Mouse (Mus musculus) gastrocnemius, postnatal 36 days (tissue): Measurements from ENCODE around the gene Akr1c21. TPM values are rescaled to one million over a fixed set of nuclear protein-coding genes. Genes with fewer than 3 reads are reported as not detected.
A peak's percentile ranks its signal among the peaks of the same experiment; 100 is the strongest.
"Not testable (repeated sequence)": the region's sequence is repeated elsewhere in the genome, so short reads cannot be mapped to it uniquely, and the experiment has no call there.

Experiments
- DNase-seq, 2 experiments: peaks; one replicate each; pipeline ENCODE4 v3.0.0; 2022
- intact Hi-C: fragments of 180-260 bp; cut with DNase I; formaldehyde crosslinking; loops from one replicate; pipeline ENCODE4 v1.15.1; 2025
- long read RNA-seq, 2 experiments: library from polyadenylated mRNA; stranded (forward); transcript quantifications; one replicate each; pipeline ENCODE4 v2.0.0; 2021
- total RNA-seq, 2 experiments: library from RNA; stranded (reverse); gene quantifications; 2 replicates each; pipeline ENCODE4 v1.2.3; 2021

The Akr1c21 gene
- total RNA-seq = not detected
- long read RNA-seq, experiment 1 = 0 reads
- long read RNA-seq, experiment 2 = 0 reads

DNA sequence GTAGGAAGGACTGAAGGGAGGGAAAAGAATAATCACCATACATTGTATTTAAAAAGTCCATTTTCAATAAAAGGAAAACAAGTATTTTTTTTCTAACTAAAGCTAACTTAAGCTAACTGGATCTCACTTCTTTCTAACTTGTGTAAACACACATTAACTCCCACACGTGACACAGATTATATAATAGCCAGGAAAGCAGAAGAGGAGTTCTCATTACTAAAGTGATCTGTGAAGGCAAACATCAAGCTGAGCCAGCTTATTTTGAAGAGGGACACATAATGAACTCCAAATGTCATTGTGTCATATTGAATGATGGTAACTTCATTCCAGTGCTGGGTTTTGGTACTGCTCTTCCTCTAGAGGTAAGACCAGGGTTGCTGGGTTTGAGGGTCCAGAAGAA lies at the start of gene Akr1c21:
Gene Akr1c21, plus strand, starts transcription at position 205 of the 400 bp plus-strand sequence.
- intact Hi-C loops = no loop called here
- no peak for DNase-seq

DNA sequence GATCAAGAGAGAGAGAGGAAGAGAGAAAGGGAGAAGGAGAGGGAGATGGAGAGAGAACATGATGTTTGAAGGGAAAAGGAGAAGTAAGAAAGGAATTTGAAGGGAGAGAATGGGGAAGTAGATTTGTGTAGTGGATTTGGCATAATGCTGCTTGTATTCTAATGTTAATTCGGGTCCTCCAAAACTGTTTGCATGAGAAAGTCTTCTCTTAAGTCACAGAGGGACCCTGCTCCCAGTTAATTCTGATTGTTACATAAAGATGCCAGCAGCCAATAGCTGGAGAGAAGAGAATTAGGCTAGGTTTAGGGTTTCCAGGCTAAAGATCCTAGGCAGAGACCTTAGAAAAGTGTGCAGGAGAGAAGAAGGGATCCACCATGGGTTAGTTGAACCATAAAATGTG lies 14.7 kb upstream of the Akr1c21 start:
- intact Hi-C loops = no loop called here
- DNase-seq = no peak

DNA sequence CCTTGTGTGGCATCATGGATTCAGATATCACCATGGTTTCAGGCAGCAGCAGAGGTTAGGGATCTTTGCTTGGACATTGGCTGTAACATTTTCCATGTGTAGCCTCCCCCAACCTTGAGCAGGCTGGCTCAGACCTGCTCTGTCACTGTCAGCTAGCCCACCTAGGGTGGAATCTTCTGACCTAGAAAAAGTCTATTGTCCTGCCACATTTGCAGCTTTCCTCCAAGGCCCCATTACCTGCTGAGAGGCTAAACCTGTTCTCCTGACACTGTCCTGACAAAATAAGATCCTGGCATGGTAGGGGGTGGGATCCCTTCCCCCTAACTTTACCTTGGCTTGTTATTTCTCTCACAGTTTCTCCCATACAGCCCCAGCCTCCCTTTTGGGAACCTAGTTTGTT lies 13.4 kb upstream of the Akr1c21 start:
- intact Hi-C loops = no loop called here

GRCm38 (mm10) chr13:4565996-4566395 lies 7.9 kb upstream of the Akr1c21 start:
- intact Hi-C loops = no loop called here
- no peak for DNase-seq

More for the DNA sequence above, 13.4 kb upstream of the Akr1c21 start:
- DNase-seq = no peak

GRCm38 (mm10) chr13:4576921-4577320 lies 3.0 kb downstream of the Akr1c21 start:
- intact Hi-C loops = no loop called here
- no peak for DNase-seq

GRCm38 (mm10) chr13:4603431-4603830 lies 29.6 kb downstream of the Akr1c21 start:
- intact Hi-C loops = not testable (repeated sequence)

GRCm38 (mm10) chr13:4606821-4607220 lies 32.9 kb downstream of the Akr1c21 start:
- DNase-seq = no peak
- intact Hi-C loops = no loop called here

More at GRCm38 (mm10) chr13:4603431-4603830, 29.6 kb downstream of the Akr1c21 start:
- not testable (repeated sequence) for DNase-seq

DNA sequence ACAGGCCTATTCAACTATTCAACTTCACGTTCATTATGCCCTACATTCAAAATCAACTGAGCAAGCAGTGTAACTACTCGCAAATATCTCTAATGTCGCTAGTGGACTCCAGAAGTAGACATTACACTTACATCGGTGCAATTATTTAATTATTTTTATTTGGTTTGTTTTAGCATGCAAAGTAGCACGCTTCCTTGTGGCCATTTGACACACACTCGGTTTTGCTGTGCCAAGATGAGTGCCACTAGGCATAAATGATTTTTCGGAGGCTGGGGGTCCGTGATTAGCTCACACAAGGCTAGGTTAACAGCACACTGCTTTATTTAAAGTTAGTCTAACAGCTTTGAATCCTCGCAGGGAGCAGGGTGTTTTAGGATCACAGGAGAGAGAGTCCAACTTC lies 34.7 kb downstream of the Akr1c21 start:
- intact Hi-C loops = no loop called here
- no peak for DNase-seq

GRCm38 (mm10) chr13:4608961-4609409 lies 35.1 kb downstream of the Akr1c21 start, which contains the start of gene Akr1e1:
Gene Akr1e1 (minus strand): TSS chr13:4609174.
- DNase-seq = peak; percentile 73 to 82
- intact Hi-C loops = no loop called here

- intact Hi-C loops = no loop called here
- DNase-seq = no peak
Measured at GRCm38 (mm10) chr13:4610902-4611301, 37.0 kb downstream of the Akr1c21 start.

Other genes starting within 250 kb of the Akr1c21 start
- not detected for gene Akr1c6, start 139.8 kb upstream of the Akr1c21 start, total RNA-seq
- gene Akr1c20, start 50.7 kb upstream of the Akr1c21 start, total RNA-seq = not detected
- 10 to 100 TPM; 11.0 to 11.3 TPM for gene Akr1e1, start 35.1 kb downstream of the Akr1c21 start, total RNA-seq